Mouse (Mus musculus) forebrain, postnatal 0 days (tissue): ENCODE results near the gene Sec14l1. TPM values are rescaled to one million over a fixed set of nuclear protein-coding genes. Genes with fewer than 3 reads are reported as not detected.
"Not testable (repeated sequence)": the region's sequence is repeated elsewhere in the genome, so short reads cannot be mapped to it uniquely, and the experiment has no call there.

Source experiments
- ATAC-seq: fragments of 200-750 bp; cut with Nextera tagmentation; 2 replicates; pipeline ENCODE4 v1.8.0; 2017; ENCODE audit warnings: mild to moderate bottlenecking, moderate library complexity
- DNase-seq: peaks from one replicate; pipeline ENCODE4 v3.0.0-alpha.2; 2015
- H3K27ac ChIP-seq: fragments of 300-500 bp; sonication (generic); 2 replicates; pipeline ENCODE4 v1.5.1; 2014; ENCODE audit warnings: low read depth, mild to moderate bottlenecking, antibody characterized with exemption, low read length, moderate library complexity, mixed read lengths
- H3K27me3 ChIP-seq: fragments of 300-500 bp; sonication (generic); 2 replicates; pipeline ENCODE4 v1.6.1; 2014; ENCODE audit warnings: mild to moderate bottlenecking, low read length, mixed read lengths; ENCODE audit not compliant: insufficient read depth
- H3K36me3 ChIP-seq: fragments of 300-500 bp; sonication (generic); 2 replicates; pipeline ENCODE4 v1.6.1; 2014; ENCODE audit warnings: mild to moderate bottlenecking, moderate library complexity; ENCODE audit not compliant: insufficient read depth
- H3K4me1 ChIP-seq: fragments of 300-500 bp; sonication (generic); 2 replicates; pipeline ENCODE4 v1.6.1; 2014; ENCODE audit warnings: antibody characterized with exemption; ENCODE audit not compliant: insufficient read depth
- H3K4me2 ChIP-seq: fragments of 300-500 bp; sonication (generic); 2 replicates; pipeline ENCODE4 v1.6.1; 2014; ENCODE audit warnings: low read depth, mild to moderate bottlenecking, moderate library complexity
- H3K4me3 ChIP-seq: fragments of 300-500 bp; sonication (generic); 2 replicates; pipeline ENCODE4 v1.5.1; 2014; ENCODE audit warnings: low read depth, low read length, mixed read lengths
- H3K9ac ChIP-seq: fragments of 300-500 bp; sonication (generic); 2 replicates; pipeline ENCODE4 v1.6.1; 2014; ENCODE audit warnings: mild to moderate bottlenecking
- H3K9me3 ChIP-seq: fragments of 300-500 bp; sonication (generic); 2 replicates; pipeline ENCODE4 v1.6.1; 2016; ENCODE audit warnings: low read length
- CTCF ChIP-seq: sonication (generic); IDR thresholded peaks from 2 replicates; pipeline ENCODE4 v1.5.1; 2016; ENCODE audit warnings: antibody characterized with exemption, control low read depth, low read depth
- WGBS: fragments of 180-500 bp; shearing (Covaris S2); extraction: QIAGEN DNeasy Blood & Tissue Kit; methylation state at CpG from one replicate; pipeline ENCODE4 v1.1.7; 2014; 5-methylcytosine and 5-hydroxymethylcytosine counted together
- polyA plus RNA-seq: library from polyadenylated mRNA; unstranded; fragments of >200 nt; fragmentation: Nextera tagmentation; extraction: Ambion mirVana; gene quantifications from 2 replicates; pipeline ENCODE4 v1.2.1, GENCODE M21; 2015
- total RNA-seq: library from RNA; depleted of rRNA; stranded (reverse); fragments of >200 nt; gene quantifications from 2 replicates; pipeline ENCODE4 v1.2.3, GENCODE M21; 2014

Gene Sec14l1
- total and polyA plus RNA-seq, 2 experiments from 2014 or later = 65.1 to 81.3 TPM

- DNase-seq (peak; percentile 94), ATAC-seq (peak; percentile 87)
- Histone ChIP-seq H3K4me2 (peak overlapping the region; percentile 23; the same call in 1 of the 2 replicates), H3K36me3 (peaks cover 30% of the 10 kb centered on the region), H3K27ac (peak overlapping the region; percentile 41), H3K9ac (0 out of 2 replicates have a peak overlapping the region, but pooled peaks have one; percentile 10), H3K27me3 (no peaks in the 10 kb centered on the region), H3K4me1 (peaks cover 13% of the 10 kb centered on the region), H3K9me3 (no peaks in the 10 kb centered on the region), H3K4me3 (no peak overlapping the region)
- peak; percentile 96 for TF ChIP-seq CTCF
- 29% methylated on average over 16 of the region's 16 CpGs for whole genome bisulfite sequencing
These were observed 33.6 kb upstream of the Sec14l1 start for GRCm38 (mm10) chr11:117081165-117082064.

GRCm38 (mm10) chr11:117082353-117082934 is 32.5 kb upstream of the Sec14l1 start:
- TF ChIP-seq CTCF = no peak
- no peaks in the 10 kb centered on the region for H3K9me3 ChIP-seq
- H3K4me1 ChIP-seq = peaks cover 8% of the 10 kb centered on the region
- no peak overlapping the region for H3K4me3 ChIP-seq
- no peak overlapping the region for H3K27ac ChIP-seq
- H3K27me3 ChIP-seq = no peaks in the 10 kb centered on the region
- no peak for DNase-seq
- WGBS = 86% methylated on average over 11 of the region's 11 CpGs
- H3K9ac ChIP-seq = no peak overlapping the region
- peaks cover 30% of the 10 kb centered on the region for H3K36me3 ChIP-seq
- no peak overlapping the region for H3K4me2 ChIP-seq
- no peak for ATAC-seq

DNA sequence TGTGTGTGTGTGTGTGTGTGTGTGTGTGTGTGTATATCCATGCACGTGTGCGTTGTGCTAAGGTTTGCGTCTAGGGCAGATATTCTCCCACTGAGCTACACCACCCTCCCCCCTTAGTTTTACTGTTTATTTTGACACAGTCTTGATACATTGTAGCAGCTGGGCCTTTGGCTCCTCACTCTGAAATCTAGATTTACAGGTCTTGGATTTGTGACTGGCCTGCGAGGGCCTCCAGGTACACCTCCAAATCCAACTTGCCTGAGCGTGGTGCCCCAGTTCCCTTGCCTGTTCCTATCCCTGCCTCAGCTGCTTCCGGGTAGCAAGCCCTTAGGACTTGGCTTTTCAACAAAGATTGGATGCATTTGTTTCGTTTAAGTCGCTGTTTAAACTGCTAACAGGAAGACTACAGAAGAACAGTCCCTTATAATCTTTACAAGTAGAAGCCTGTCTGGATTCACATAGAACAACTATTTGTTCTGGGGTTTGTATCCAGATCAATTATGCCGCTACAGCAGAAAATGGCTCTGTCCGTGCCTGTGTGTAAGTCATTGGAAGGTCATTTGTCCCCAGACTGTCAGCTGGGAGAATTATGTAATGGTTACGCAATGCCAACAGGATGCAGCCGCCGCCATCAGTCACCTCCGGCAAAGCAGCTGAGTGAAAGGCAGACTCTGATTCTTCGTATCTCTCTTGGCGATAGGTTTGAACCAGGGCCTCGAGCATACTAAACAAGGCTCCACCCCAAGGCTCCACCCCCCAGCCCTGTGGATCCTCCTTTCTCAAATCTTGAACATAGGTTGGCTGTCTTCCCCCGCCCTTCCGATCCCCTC is 31.7 kb upstream of the Sec14l1 start:
- ATAC-seq = no peak
- H3K4me2 ChIP-seq = no peak overlapping the region
- no peak for TF ChIP-seq CTCF
- no peak overlapping the region for H3K27ac ChIP-seq
- no peaks in the 10 kb centered on the region for H3K9me3 ChIP-seq
- H3K4me3 ChIP-seq = no peak overlapping the region
- WGBS = 89% methylated on average over 19 of the region's 19 CpGs
- H3K27me3 ChIP-seq = no peaks in the 10 kb centered on the region
- peaks cover 26% of the 10 kb centered on the region for H3K36me3 ChIP-seq
- H3K4me1 ChIP-seq = 0 out of 2 replicates have a peak, but pooled peaks cover 3% of the 10 kb centered on the region
- no peak for DNase-seq
- H3K9ac ChIP-seq = no peak overlapping the region

DNA sequence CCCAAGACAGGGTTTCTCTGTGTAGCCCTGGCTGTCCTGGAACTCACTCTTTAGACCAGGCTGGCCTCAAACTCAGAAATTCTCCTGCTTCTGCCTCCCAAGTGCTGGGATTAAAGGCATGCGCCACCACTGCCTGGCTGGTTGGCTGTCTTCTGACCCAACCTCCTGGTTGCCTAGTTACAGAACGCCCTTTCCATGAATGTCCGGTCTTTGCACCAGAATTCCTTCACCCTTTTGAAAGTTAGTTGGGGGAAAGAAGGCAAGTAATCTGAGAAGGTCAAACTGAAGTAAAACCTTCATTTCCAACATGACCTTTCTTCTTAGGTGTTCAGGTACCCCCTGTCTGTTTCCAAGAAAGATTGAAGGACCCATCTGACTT is 31.1 kb upstream of the Sec14l1 start:
- H3K27ac ChIP-seq, H3K9me3 ChIP-seq, H3K27me3 ChIP-seq, ATAC-seq, H3K4me2 ChIP-seq, H3K9ac ChIP-seq, DNase-seq, H3K4me1 ChIP-seq, H3K4me3 ChIP-seq: not testable (repeated sequence)
- 95% methylated on average over 3 of the region's 3 CpGs for WGBS
- peaks cover 22% of the 10 kb centered on the region for H3K36me3 ChIP-seq

DNA sequence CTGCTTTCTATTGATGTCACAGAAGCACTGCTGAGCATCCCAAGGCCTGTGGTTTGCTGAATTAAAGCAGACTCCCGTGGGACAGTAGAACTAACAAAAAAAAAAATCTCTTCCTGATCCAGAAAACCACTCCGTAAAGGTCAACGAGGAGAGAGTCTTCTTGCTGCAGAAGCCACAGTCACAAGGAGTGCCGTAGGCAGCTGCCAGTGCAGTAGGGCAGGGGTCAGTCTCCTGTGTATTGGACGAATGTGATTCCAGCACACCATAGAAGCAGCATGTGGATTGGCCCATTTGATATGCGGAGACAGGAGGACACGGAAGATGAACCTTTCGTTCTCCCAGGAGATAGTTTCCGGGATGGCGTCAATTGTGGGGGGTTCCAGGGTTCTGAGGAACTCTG is 28.8 kb upstream of the Sec14l1 start:
- Histone ChIP-seq H3K4me2 (no peak overlapping the region), H3K27me3 (no peaks in the 10 kb centered on the region), H3K9ac (no peak overlapping the region), H3K4me1 (0 out of 2 replicates have a peak, but pooled peaks cover 3% of the 10 kb centered on the region), H3K36me3 (peaks cover 5% of the 10 kb centered on the region; the same call in 1 of the 2 replicates), H3K9me3 (no peaks in the 10 kb centered on the region), H3K27ac (no peak overlapping the region), H3K4me3 (no peak overlapping the region)
- DNase-seq (no peak), ATAC-seq (no peak)
- TF ChIP-seq CTCF = no peak
- 92% methylated on average over 10 of the region's 10 CpGs for WGBS

DNA sequence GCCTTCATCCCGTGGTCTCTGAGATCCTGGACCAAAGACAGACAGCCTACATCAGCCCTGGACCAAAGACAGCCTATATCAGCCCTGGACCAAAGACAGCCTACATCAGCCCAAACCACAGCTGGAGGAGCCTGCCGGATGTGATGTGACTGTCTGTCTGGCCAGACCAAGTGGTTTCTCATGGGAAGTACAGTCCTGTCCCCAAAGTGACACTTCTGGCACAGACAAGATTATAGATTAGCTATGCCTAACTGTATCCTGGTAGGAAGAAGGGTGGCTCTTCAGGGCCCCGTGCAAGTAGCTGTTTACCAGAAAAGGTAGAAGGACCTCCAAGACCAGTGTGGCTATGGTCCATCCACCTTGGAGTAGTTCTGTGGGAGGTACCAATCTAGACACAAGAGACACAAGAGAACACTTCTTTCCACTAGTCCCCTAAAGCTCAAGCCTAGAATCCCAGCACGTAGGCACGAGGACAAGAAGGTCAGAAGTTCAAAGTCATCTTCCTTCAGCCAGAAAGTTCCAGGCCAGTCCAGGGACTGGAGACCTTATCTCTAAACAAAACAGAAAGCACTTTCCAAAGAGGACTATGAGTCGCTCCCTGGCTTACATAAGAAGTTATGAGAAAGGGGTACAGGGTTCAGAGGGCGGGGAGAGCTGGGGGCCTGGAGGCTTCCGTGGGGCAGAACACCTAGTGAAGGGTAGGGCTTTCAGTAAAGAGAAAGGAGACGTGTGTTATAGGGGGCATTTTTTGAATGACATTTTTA is 27.8 kb upstream of the Sec14l1 start:
- H3K9me3 ChIP-seq = no peaks in the 10 kb centered on the region
- no peak overlapping the region for H3K4me2 ChIP-seq
- H3K27ac ChIP-seq = no peak overlapping the region
- TF ChIP-seq CTCF = no peak
- DNase-seq = no peak
- 87% methylated on average over 9 of the region's 9 CpGs for WGBS
- no peak overlapping the region for H3K4me3 ChIP-seq
- H3K36me3 ChIP-seq = peaks cover 5% of the 10 kb centered on the region; the same call in 1 of the 2 replicates
- no peaks in the 10 kb centered on the region for H3K4me1 ChIP-seq
- H3K27me3 ChIP-seq = no peaks in the 10 kb centered on the region
- ATAC-seq = no peak
- H3K9ac ChIP-seq = no peak overlapping the region
